Mouse (Mus musculus) cerebellum, postnatal 10 days (tissue): ENCODE measurements at regions not wholly inside any gene's neighbourhood (a gene's known extent, or its start where the extent isn't known, plus 50 kb on each side); places are given as distances from the start of the nearest gene placed in this dataset.
"Not testable (repeated sequence)": the region's sequence is repeated elsewhere in the genome, so short reads cannot be mapped to it uniquely, and the experiment has no call there.

Source experiments
- DNase-seq, 2 experiments: peaks; one replicate each; pipeline ENCODE4 v3.0.0; 2021; ENCODE audit warnings: mixed read lengths in 2 of 2

DNA sequence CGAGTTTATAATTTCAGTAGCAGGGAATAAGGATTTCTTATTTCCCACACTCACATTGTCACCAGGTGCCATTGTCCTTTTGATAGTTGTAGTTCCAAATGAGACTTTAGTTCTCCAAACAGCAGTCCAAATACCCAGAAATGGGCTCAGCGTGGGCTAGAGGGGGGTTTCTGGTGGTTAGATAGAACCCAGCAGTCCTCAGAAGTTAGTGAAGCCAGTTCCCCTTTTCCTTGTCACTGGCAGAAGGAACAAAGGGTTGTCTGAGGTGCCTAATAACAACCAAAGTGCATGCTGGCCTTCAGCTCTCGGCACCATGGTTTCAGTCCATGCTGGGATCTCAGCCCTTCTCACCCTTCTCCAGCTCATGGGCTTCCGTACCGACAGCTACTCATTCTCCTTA, 118.1 kb upstream of the Slc38a2 start:
- no peak for DNase-seq

DNA sequence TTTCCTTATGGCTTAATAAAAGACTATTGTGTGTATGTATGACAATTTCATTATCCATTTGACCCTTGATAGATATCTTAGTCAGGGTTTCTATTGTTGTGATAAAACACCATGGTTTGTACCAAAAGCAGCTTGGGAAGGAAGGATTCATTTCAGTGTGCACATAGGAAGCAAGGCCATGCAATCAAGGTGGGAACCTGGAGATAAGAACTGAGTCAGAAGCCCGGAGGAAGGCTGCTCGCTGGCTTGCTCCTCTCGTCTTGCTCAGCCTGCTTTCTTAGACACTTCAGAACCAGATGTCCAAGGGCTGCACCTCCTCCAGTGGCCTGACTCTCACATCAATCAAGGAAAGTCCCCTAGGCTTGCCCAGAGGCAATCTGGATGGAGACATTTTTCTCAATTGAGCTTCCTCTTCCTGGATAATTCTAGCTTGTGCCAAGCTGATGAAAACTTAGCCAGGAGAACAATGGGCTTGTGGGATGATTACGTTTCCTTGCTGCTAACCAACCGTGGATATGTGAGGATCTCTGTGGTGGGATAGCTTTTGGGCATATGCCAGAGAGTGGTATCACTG, 117.6 kb upstream of the Slc38a2 start:
- no peak for DNase-seq

GRCm38 (mm10) chr15:96813472-96813871, 113.9 kb upstream of the Slc38a2 start:
- DNase-seq: no peak

GRCm38 (mm10) chr15:96802729-96803053, 103.2 kb upstream of the Slc38a2 start:
- DNase-seq: no peak

GRCm38 (mm10) chr15:96802034-96802728, 102.7 kb upstream of the Slc38a2 start:
- no peak for DNase-seq

DNA sequence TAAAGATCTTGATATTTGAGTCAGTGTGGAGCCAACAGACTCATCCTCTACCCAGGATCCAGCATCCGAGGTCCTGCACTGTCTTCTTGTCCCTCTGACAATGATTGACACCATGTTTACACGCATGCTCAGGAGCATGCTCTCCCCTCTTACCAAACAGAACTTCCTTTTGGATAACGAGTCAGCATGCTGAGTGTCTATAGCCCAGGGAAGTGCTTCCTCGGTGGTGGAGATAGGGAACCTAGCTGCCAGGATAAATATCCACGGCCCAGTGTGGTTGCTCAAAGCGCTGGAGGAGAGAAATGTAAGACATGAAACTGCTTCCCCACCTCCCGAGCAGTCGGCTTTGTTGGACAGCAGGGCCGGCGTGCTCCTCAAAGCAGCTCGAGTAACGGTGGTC, 99.7 kb upstream of the Slc38a2 start:
- DNase-seq: peak in 1 of 2 experiments; percentile 9

DNA sequence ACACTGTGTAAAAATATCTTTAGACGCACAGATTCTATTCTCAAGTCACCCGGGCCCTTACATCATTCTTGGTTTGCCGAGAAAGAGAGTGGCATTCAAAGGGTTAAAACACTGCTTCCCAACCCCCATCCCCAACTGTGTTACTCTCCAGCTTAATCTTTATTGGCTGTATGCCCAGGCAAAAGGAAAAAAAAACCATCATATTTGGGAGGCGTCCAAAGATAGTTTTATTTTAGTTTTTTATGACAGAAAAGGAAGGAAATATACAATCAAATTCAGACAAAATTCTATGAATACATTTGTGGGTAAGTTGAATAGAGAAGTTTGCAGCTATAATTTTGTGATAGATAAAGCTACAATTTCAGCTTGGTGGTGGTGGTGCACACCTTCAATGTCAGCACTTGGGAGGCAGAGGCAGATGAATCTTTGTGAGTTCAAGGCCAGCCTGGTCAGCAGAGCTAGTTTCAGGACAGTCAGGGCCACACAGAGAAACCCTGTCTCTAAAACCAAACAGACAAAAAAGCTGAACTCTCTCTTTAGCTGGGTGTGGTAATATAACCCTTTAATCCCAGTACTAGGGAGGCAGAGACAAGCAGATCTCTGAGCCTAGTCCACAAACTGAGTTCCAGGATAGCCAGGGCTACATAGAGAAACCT, 98.2 kb upstream of the Slc38a2 start:
- peak; percentile 22 to 45 for DNase-seq

GRCm38 (mm10) chr15:96794177-96794719, 94.7 kb upstream of the Slc38a2 start:
- no peak for DNase-seq

GRCm38 (mm10) chr15:96793251-96793650, 93.7 kb upstream of the Slc38a2 start:
- DNase-seq: no peak

DNA sequence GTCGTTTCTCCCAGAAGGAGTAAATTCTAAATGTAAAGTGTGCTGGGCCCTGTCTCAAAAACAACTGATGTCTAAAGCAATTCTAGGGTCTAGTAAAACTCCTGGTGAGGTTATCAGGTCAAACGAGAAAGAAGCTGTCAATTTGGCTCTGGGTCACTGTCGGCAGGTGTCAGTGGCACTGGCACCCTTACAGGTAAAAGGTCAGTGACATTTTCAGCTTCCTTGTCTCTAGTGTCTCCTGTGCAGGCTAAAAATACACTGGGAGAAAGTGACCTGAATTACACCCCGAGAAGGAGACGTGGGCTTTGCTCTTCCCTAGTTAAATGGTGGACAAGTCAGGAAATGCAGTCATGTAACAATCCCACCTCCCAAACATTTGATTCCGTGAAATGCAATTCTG, 91.8 kb upstream of the Slc38a2 start:
- no peak for DNase-seq

DNA sequence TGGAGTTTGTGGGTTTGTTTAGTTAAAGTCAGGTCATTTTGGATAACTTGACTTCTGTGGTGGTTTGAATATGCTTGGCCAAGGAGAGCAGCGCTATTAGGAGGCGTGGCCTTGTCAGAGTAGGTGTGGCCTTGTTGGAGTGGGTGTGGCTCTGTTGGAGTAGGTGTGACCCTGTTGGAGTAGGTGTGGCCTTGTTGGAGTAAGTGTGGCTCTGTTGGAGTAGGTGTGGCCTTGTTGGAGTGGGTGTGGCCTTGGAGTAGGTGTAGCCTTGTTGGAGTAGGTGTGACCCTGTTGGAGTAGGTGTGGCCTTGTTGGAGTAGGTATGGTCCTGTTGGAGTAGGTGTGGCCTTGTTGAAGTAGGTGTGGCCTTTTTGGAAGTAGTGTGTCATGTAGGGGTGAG, 88.4 kb upstream of the Slc38a2 start:
- DNase-seq: not testable (repeated sequence)

DNA sequence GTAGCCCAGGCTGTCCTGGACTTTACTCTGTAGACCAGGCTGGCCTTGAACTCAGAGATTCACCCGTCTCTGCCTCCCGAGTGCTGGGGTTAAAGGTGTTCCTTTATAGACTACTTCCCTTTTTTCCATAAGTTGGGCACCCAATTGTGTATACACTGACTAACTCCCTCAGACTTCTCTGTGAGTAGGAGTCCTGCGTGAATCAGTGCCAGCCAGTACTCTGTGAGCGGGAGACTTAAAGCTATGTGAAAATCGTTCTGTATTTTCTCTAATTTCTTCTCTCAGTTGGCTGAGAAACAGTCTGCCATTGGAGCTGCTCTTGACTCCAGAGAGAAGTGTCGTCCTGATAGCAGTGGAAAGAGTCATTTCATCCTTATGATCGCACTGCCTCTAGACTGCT, 85.0 kb upstream of the Slc38a2 start:
- no peak for DNase-seq

- no peak for DNase-seq
Observed at GRCm38 (mm10) chr15:96781560-96781959, 82.0 kb upstream of the Slc38a2 start.

- no peak for DNase-seq
Observed at GRCm38 (mm10) chr15:96780606-96781005, 81.1 kb upstream of the Slc38a2 start.

GRCm38 (mm10) chr15:96779358-96779757, 79.8 kb upstream of the Slc38a2 start:
- DNase-seq: no peak

- DNase-seq: peak in 1 of 2 experiments; percentile 18
Observed at GRCm38 (mm10) chr15:96778321-96778926, 78.9 kb upstream of the Slc38a2 start.

DNA sequence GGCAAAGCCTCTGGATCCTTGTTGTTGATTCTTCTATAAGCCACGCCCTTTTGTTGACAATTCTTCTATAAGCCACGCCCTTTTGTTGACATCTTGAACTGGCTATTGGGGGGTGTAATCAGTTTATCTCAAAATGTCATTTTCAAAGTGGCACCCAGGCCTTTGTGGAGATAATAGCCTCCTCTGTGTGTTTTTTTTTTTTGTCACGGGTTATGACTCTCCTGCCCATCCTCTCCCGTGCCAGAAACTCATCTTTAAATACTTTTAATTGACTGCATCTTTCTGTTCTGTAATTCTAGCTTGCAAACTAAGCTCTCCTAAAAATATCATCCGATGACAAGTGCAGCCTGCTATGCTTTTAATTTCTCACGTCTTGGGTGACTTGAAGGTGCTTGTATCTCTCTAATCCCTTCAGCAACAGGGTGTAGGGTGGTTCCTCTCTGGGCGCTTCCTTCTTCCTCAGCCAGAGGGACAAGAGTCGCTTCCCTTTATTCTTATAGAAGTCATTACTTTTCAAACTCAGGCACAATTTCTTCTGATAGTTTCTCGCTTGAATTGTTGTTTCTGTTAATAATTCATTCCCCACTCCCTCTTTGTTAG, 77.0 kb upstream of the Slc38a2 start:
- no peak for DNase-seq

- no peak for DNase-seq
Observed at GRCm38 (mm10) chr15:96775129-96775528, 75.6 kb upstream of the Slc38a2 start.

- no peak for DNase-seq
Observed at GRCm38 (mm10) chr15:96774664-96775063, 75.1 kb upstream of the Slc38a2 start.

DNA sequence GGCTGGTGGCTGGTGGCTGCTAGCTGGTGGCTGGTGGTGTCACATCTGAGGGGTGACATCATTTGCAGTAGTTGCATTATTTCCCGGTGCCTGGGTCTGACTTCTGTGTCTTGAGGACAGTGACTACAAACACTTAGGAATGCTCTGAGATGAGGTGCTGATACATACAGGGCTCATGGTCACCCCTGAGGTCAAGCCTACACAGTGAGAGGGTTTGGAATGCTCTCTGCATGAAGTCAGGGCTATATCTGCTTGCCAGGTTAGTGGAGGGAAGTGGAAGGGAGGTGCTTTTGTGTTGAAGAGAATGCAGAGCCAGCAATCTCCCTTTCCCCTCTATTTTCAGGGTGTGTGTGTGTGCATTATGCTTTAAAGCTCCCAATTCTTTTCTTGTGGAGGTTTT, 74.1 kb upstream of the Slc38a2 start:
- no peak for DNase-seq

DNA sequence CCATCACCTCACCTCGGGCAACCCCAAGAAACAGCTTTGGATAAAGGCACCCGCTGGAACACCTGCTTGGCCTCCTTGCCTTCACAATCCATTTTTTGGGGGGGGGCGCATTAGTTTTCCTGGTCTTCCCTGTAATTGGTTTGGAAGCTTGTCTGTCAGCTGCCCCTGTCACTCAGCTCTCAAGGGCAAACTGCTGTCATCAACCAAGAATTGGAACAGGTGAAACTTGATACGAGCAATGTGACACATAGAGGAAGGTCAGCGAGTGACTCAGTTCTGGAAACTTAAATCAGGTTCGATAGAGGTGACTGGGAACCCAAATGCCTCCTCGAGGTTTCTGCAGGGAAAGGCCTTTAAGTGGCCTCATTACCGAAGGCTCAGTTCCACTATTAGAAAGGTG, 73.2 kb upstream of the Slc38a2 start:
- DNase-seq: no peak

DNA sequence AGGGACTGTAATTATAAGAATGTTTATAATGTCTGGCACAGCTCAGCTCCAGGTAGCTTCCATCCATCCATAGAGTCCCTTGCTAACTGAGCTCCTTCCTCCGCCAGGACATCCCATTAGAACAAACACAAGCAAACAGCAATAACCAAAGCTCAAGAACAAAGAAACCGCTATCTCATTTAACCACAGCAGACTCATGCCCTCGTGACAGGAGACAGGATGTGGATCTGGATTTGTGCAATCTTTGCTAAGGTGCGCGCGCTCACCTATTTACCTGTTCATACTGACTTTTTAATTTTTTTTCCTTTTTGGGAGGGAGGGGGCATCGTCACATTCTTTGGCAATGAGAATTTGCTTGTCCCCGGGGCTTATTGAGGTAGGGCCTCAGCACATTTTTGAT, 71.3 kb upstream of the Slc38a2 start:
- no peak for DNase-seq

DNA sequence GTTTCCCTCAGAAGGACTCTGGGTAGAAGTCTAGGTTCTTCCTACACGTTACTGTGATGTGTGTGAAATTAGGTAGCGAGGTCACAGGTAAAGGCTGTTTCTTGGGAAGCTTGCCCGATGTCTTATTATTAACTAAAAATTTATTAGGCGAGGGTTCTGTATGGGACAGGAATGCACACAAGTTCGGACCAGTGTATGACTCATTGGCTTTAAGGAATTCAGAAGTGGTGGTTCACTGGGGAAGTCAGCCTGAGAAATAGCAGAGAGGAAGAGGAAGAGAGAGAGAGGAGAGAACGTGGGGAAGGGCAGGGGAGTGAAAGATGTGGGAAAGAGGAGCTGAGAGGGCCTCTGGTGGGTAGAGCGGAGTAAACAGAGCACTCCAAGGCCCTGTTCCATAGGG, 70.8 kb upstream of the Slc38a2 start:
- DNase-seq: no peak
